Mouse (Mus musculus): ENCODE measurements at regions not wholly inside any gene's neighbourhood (a gene's known extent, or its start where the extent isn't known, plus 50 kb on each side); places are given as distances from the start of the nearest gene placed in this dataset.

GRCm38 (mm10) chr13:25751409-25751777 is 481.1 kb upstream of the Nrsn1 start:
- TF ChIP-seq CTCF (IDR thresholded peaks at IDR 0.05; ENCODE audit: borderline replicate concordance, extremely low read depth, insufficient read depth, insufficient read length): no peak
- no peak for TF ChIP-seq POLR2A (IDR thresholded peaks at IDR 0.05; ENCODE audit: borderline replicate concordance, extremely low read depth, insufficient read depth, insufficient read length, poor library complexity, severe bottlenecking)

All from brain, embryonic 14.5 days (tissue).